Mouse (Mus musculus): ENCODE results near the gene Dek. TPM values are rescaled to one million over a fixed set of nuclear protein-coding genes. Genes with fewer than 3 reads are reported as not detected.

The Dek gene
- polyA plus RNA-seq, 2 experiments: 126 to 232 TPM

DNA sequence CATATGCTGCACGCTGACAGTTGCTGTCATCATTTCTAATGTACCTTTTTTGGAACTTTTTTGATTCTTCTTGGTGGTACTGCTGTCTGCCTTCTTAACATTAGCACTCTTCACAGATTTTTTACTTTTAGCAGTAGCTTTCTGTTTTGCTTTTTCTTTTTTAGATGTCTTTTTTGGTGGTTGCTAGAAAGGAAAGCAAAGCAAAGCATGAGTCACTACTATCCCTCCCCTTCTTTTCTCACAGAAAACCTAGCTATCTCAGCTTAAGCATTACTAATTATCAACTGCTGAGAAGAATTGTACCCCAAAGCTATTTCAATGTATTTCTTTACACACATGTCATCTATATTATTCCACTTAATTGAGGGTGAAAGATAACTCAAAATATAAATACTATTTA lies 17.6 kb downstream of the Dek start:
- DNase-seq (ENCODE audit: low spot score) (no peak), ATAC-seq (ENCODE audit: low FRiP score, low read depth) (no peak)
- no peak overlapping the region for H3K27ac ChIP-seq (replicated peaks; ENCODE audit: low read depth, low read length)
- no peak overlapping the region for H3K9ac ChIP-seq (ENCODE audit: low read depth, low read length, severe bottlenecking)
- H3K27me3 ChIP-seq (ENCODE audit: control insufficient read depth, insufficient read depth, low read length): no peaks in the 10 kb centered on the region
- 96% methylated on average over 1 of the region's 1 CpGs for WGBS
- H3K4me2 ChIP-seq (replicated peaks; ENCODE audit: low read depth, low read length, severe bottlenecking): no peak overlapping the region
- H3K9me3 ChIP-seq (ENCODE audit: control insufficient read depth, low read length): no peaks in the 10 kb centered on the region
- peaks cover 63% of the 10 kb centered on the region for H3K36me3 ChIP-seq (ENCODE audit: control insufficient read depth, insufficient read depth, low read length)
- H3K4me1 ChIP-seq (ENCODE audit: control insufficient read depth, insufficient read depth, low read length): peaks cover 4% of the 10 kb centered on the region; the same call in 1 of the 2 replicates
- no peak overlapping the region for H3K4me3 ChIP-seq (replicated peaks; ENCODE audit: low read length)
- TF ChIP-seq POLR2A (IDR thresholded peaks at IDR 0.05; ENCODE audit: borderline replicate concordance, extremely low read depth, insufficient read depth, insufficient read length): no peak

DNA sequence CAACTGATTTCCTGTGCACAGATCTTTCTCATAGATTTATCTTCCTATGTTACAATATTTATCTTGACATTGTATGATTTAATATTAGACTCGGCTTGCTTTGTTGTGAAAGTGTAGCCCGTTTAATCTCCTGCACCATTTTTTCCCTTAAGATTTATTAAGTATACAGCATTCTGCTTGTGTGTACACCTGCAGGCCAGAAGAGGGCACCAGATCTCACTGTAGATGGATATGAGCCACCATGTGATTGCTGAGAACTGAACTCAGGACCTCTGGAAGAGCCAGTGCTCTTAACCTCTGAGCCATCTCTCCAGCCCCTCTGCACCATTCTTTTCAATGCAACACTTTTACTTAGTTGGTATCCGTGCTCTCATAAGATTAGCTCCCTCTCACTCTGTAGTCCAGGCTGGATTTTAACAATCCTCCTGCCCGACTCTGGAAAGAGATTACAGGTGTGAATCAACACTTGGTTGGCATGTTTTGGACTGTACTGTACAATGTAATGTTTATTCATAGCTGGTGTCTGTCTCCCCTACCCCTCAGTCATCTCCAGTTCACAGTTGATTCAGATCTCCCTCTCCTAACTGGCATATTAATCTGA lies 25.0 kb downstream of the Dek start:
- WGBS: 86% methylated on average over 4 of the region's 4 CpGs
- no peak overlapping the region for H3K4me3 ChIP-seq (replicated peaks; ENCODE audit: low read length)
- peaks cover 46% of the 10 kb centered on the region for H3K36me3 ChIP-seq (ENCODE audit: control insufficient read depth, insufficient read depth, low read length)
- no peaks in the 10 kb centered on the region for H3K4me1 ChIP-seq (ENCODE audit: control insufficient read depth, insufficient read depth, low read length)
- no peak overlapping the region for H3K27ac ChIP-seq (replicated peaks; ENCODE audit: low read depth, low read length)
- no peak for TF ChIP-seq POLR2A (IDR thresholded peaks at IDR 0.05; ENCODE audit: borderline replicate concordance, extremely low read depth, insufficient read depth, insufficient read length)
- ATAC-seq (ENCODE audit: low FRiP score, low read depth) (no peak), DNase-seq (ENCODE audit: low spot score) (no peak)
- H3K27me3 ChIP-seq (ENCODE audit: control insufficient read depth, insufficient read depth, low read length): no peaks in the 10 kb centered on the region
- no peak overlapping the region for H3K9ac ChIP-seq (ENCODE audit: low read depth, low read length, severe bottlenecking)
- no peak overlapping the region for H3K4me2 ChIP-seq (replicated peaks; ENCODE audit: low read depth, low read length, severe bottlenecking)
- H3K9me3 ChIP-seq (ENCODE audit: control insufficient read depth, low read length): 0 out of 2 replicates have a peak, but pooled peaks cover 3% of the 10 kb centered on the region

DNA sequence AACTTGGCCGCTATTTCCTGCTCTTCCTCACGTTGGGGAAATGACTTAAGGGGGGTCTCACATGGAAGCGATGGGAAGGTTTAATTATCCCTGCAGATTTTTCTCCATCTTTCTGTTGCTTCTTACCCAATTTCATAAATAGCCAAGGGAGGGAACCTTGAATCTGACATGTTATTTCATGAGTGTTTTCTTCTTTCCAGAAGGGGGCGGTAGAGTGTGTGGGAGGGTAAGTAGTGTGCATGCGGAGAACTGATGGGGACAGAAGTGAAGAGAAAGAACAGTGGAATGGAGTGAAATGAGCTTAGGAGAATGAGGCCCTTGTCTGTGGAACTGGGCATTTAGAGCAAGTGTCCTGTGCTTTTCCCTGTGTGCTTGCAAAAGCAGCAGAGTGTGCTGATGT lies 27.2 kb downstream of the Dek start:
- H3K36me3 ChIP-seq (ENCODE audit: control insufficient read depth, insufficient read depth, low read length): peaks cover 38% of the 10 kb centered on the region
- 76% methylated on average over 5 of the region's 5 CpGs for WGBS
- H3K9me3 ChIP-seq (ENCODE audit: control insufficient read depth, low read length): 0 out of 2 replicates have a peak, but pooled peaks cover 3% of the 10 kb centered on the region
- no peak overlapping the region for H3K27ac ChIP-seq (replicated peaks; ENCODE audit: low read depth, low read length)
- H3K4me1 ChIP-seq (ENCODE audit: control insufficient read depth, insufficient read depth, low read length): no peaks in the 10 kb centered on the region
- H3K4me2 ChIP-seq (replicated peaks; ENCODE audit: low read depth, low read length, severe bottlenecking): no peak overlapping the region
- no peak for ATAC-seq (ENCODE audit: low FRiP score, low read depth)
- no peak overlapping the region for H3K4me3 ChIP-seq (replicated peaks; ENCODE audit: low read length)
- no peak for TF ChIP-seq POLR2A (IDR thresholded peaks at IDR 0.05; ENCODE audit: borderline replicate concordance, extremely low read depth, insufficient read depth, insufficient read length)
- no peaks in the 10 kb centered on the region for H3K27me3 ChIP-seq (ENCODE audit: control insufficient read depth, insufficient read depth, low read length)
- DNase-seq (ENCODE audit: low spot score): no peak
- H3K9ac ChIP-seq (ENCODE audit: low read depth, low read length, severe bottlenecking): no peak overlapping the region

DNA sequence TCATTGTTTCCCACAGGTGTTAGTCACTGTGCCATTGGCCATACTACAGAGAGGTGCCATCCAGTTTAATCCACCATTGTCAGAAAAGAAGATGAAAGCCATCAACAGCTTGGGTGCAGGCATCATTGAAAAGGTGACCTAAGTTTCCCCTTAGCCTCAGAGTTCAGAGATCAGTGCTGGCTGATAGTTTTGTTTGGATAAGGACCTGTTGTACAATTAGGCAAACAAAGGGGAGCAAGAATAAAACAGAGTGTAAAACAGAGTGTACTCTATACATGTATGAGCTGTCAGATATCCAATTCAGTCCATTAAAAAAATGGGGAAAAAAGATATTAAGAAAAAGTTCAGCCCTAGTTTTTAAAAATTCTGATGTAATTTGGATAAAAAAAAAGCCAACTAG lies 28.6 kb downstream of the Dek start:
- Histone ChIP-seq H3K9me3 (ENCODE audit: control insufficient read depth, low read length) (0 out of 2 replicates have a peak, but pooled peaks cover 3% of the 10 kb centered on the region), H3K36me3 (ENCODE audit: control insufficient read depth, insufficient read depth, low read length) (peaks cover 32% of the 10 kb centered on the region), H3K27me3 (ENCODE audit: control insufficient read depth, insufficient read depth, low read length) (no peaks in the 10 kb centered on the region), H3K4me2 (replicated peaks; ENCODE audit: low read depth, low read length, severe bottlenecking) (no peak overlapping the region), H3K27ac (replicated peaks; ENCODE audit: low read depth, low read length) (no peak overlapping the region), H3K4me3 (replicated peaks; ENCODE audit: low read length) (no peak overlapping the region), H3K4me1 (ENCODE audit: control insufficient read depth, insufficient read depth, low read length) (no peaks in the 10 kb centered on the region), H3K9ac (ENCODE audit: low read depth, low read length, severe bottlenecking) (no peak overlapping the region)
- no peak for TF ChIP-seq POLR2A (IDR thresholded peaks at IDR 0.05; ENCODE audit: borderline replicate concordance, extremely low read depth, insufficient read depth, insufficient read length)
- ATAC-seq (ENCODE audit: low FRiP score, low read depth) (no peak), DNase-seq (ENCODE audit: low spot score) (no peak)

DNA sequence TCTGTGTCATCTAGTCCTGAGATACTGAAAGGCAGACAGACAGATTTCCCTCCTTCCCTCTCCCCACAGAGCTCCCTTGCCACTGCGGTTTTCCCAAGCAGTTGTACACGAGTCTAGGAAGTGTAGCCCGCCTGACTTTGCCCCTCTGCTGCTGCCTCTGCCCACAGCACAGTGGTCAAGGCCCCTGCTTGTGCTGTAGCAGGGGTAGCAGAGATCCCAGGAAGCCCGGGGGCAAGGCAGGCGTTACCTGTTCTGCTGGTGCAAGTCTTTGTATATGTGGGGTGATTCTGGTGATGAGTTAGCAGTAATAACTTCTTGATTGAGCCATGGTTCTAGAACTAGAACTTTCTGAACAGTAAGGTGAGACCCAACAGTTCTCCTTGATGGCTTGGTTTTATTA lies 29.8 kb downstream of the Dek start:
- H3K36me3 ChIP-seq (ENCODE audit: control insufficient read depth, insufficient read depth, low read length): peaks cover 31% of the 10 kb centered on the region
- H3K9me3 ChIP-seq (ENCODE audit: control insufficient read depth, low read length): 0 out of 2 replicates have a peak, but pooled peaks cover 3% of the 10 kb centered on the region
- no peak overlapping the region for H3K9ac ChIP-seq (ENCODE audit: low read depth, low read length, severe bottlenecking)
- no peak overlapping the region for H3K4me3 ChIP-seq (replicated peaks; ENCODE audit: low read length)
- H3K27me3 ChIP-seq (ENCODE audit: control insufficient read depth, insufficient read depth, low read length): no peaks in the 10 kb centered on the region
- H3K4me1 ChIP-seq (ENCODE audit: control insufficient read depth, insufficient read depth, low read length): no peaks in the 10 kb centered on the region
- no peak for TF ChIP-seq POLR2A (IDR thresholded peaks at IDR 0.05; ENCODE audit: borderline replicate concordance, extremely low read depth, insufficient read depth, insufficient read length)
- ATAC-seq (ENCODE audit: low FRiP score, low read depth) (no peak), DNase-seq (ENCODE audit: low spot score) (no peak)
- no peak overlapping the region for H3K4me2 ChIP-seq (replicated peaks; ENCODE audit: low read depth, low read length, severe bottlenecking)
- no peak overlapping the region for H3K27ac ChIP-seq (replicated peaks; ENCODE audit: low read depth, low read length)
- 77% methylated on average over 5 of the region's 5 CpGs for WGBS
